Mouse (Mus musculus): Measurements from ENCODE around the gene Hspa1l.

Hspa1l gene

DNA sequence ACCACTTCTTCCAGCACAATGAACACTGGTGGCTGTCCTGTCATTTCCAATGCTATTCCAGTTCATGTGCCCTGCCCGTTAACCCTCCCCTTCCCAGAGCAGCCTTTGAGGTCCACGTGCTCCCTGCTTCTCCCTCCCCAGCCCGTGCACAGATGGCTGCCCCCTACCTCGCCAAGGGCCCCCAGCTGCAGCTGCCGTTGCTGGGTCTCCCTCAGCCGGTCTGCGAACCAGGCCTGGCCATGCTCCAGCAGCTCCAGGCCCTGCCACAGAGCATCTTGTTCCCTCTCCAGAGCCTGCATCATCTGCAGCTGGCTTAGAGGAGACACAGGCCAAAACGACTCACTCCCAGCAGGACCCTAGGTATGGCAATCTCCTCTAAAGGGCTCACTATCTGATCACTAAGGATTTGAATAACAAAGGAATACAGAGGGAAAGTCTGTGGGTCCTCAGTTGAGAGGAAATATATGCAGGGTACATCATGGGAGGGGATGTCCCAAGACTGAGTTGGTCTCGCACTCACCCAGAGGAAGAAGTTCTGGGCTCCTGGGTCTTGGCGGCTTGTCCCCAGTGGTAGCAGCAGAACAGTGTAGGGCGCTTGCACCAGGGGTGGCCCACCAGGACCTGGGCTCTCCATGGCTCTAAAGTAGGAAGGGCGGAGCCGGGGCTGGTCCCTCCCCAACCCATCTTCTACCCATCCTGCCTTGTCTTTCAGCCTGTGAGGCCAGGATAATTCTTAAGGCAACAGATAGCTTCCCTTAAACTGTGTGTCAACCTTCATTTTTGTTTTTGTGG lies 55.0 kb downstream of the Hspa1l start, which contains the start of gene Sapcd1:
Sapcd1 (minus strand) TSS at position 740 of the 792 bp plus-strand sequence.
- DNase-seq (ENCODE audit: low read depth): no peak

DNA sequence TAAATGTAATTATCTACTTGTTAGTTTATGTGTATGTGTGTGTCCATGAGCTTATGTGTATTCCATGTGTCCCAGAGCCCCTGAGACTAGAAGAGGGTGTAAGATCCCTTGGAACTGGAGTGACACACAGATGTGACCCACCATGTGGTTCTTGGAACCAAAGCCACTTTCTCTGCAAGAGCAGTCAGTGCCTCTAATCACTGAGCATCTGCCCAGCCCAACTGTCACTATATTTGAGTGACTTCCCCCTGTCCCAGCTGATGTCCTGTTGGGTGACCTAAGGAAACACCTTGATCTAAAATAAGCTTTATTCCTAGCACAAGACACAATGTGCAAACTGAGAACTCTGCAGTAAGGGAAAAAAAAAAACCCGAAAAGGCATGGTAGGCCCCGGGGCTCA lies 55.8 kb downstream of the Hspa1l start:
- no peak for DNase-seq (ENCODE audit: low read depth)
